Mouse (Mus musculus) embryo, embryonic 10.5 days (tissue): ENCODE data around the gene Rbm46.
A peak's percentile ranks its signal among the peaks of the same experiment; 100 is the strongest.

Experiments used
- DNase-seq: peaks from one replicate; pipeline ENCODE4 v3.0.0-alpha.2; 2015; ENCODE audit warnings: low spot score

Rbm46 gene

DNA sequence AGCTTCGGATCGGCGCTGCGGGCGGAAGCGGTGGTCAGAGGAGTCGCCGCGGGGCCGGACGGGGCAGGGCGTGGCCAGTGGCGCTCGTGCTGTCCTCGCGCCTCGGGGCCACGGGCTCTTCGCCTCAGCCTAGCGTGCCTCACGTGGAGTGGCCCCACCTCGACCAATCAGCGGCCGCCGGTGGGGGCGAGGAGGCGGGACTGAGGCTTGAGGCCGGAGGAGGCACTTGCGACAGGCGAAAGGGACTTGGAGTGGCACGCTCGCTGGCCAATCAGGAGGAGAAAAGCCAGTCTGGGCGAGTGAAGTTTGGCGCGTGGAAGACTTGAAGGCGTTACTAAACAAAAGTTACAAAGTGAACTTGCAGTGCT is at the start of gene Rbm46:
Gene Rbm46, minus strand, starts transcription at position 112 of the 368 bp plus-strand sequence.
- DNase-seq = peak; percentile 80

DNA sequence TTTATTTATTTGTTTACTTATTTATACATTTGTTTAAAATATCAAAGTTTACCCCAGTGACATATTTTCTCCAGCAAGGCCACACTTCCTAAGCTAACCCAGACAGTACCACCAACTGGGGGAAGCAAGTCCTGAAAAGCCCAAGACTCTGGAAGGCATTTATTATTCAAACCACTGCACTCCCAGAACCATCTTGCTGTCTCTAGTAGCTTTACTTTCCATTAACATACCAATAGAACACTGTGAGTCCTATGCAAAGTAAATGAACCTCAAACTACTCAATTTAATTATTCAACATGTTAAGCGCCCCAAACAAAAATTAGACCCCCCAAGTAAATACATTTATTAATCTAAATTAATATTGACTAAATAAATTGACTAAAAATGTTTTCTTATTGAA is 39.3 kb upstream of the Rbm46 start:
- DNase-seq = no peak

DNA sequence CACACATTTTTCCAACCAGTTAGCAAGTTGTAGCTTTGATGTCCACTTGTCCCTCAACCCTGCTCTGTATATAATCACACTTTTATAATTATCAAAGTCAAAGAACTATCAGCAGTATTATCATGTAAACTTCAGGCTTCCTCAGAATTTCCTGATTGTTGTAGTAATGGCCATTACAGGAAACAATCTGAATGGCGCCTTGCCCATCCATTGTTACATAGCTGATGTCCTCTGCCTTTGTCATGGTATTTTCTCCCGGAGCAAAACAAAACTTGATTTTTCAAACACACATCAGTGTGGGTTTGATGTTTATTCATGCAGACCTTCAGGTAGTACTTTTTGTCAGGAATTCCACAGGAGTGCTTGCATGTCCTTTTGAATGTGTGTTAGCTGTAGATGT is 32.4 kb upstream of the Rbm46 start:
- DNase-seq = no peak

DNA sequence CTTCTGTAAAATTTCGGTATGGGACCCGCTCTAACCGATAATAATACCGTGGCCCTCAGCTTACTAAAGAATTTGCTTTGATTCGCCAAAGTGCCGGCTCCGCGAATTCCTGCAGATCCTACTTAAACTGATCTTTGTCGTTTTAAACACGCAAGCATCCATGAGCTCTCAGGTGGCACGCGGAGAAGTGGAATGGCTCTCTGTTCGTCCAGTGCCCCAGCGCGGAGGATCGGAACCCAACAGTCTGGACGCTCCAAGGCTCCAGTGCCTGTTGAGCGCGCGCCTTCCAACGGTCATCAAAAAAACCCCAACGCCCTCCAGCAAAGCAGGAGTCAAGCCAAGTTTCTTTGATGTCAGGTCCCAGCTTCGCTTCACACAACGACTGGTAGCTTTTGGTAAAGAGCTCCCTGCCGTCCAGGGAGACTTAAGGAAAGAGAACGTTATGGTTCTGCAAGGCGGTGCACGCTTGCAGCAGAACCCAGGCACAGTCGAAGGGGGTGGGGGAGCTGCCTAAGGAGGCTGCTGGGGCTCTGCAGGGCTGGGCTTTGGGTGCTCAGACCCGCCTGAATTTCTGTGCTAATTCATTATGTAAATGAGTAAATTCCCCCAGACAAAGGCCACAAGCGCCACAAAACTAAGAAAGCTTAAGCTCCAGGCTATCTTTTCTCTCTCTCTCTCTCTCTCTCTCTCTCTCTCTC is 28.1 kb upstream of the Rbm46 start:
- DNase-seq = peak; percentile 47

- DNase-seq = peak; percentile 43
These were observed 27.4 kb upstream of the Rbm46 start, which contains the start of gene Lrat for GRCm38 (mm10) chr3:82903613-82904205. Gene Lrat, minus strand, starts transcription at chr3:82903973.

DNA sequence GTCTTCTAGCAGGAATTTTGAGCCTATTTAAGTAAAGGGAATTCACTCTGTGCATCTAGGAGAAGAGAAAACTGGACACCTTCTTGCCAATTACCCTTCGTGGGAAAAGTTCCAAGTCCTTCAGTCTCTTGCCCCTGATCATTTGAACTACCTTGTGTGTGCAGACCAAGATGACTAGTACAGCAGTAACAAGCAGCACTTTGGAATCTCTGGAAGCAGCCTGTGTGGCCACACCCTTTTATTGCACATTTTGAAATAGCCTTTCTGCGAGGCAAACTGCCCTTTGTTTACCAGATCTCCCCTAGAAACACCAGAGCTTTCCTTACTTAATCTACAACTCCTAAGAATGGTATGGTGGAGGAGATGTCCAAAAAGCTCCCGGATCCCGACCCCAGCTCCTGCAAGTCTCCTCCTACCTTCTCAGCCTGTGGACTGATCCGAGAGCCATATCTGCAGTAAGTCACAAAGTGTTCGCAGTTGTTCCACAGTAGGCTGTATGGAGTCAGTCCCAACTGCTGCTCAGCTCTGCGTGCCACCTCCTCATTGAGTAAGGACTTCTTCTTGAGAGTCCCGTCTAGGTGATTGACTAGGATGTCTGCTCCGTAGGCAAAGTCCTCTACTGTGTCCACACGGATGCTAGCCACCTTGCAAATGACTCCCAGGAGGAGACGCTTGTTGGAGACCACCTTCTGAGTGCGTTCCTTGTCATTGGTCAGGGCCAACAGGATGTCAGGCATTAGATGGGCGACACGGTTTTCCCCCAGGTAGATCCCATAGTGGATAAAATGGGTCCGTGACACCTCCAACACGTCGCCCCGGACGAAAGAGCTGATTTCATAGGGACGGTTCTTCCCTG is 26.7 kb upstream of the Rbm46 start:
- DNase-seq = peak; percentile 10

DNA sequence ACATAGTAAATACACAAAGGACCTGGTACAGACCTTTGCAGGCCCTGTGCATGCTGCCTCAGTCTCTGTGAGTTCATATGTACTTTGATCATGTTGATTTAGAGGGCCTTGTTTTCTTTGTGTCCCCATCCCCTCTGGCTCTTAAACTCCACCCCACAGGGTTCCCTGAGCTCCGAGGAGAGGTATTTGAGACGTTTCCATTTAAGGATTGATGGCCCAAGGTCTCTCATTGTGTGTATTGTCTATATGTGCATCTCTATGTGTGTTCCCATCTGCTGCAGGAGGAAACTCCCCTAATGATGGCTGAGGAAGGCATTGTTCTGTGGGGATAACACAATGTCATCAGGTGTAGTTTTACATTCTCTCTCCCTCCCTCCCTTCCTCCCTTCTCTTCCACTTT is 12.6 kb upstream of the Rbm46 start:
- no peak for DNase-seq

- DNase-seq = peak; percentile 86
These were observed 975 bp upstream of the Rbm46 start for GRCm38 (mm10) chr3:82877258-82877657.

DNA sequence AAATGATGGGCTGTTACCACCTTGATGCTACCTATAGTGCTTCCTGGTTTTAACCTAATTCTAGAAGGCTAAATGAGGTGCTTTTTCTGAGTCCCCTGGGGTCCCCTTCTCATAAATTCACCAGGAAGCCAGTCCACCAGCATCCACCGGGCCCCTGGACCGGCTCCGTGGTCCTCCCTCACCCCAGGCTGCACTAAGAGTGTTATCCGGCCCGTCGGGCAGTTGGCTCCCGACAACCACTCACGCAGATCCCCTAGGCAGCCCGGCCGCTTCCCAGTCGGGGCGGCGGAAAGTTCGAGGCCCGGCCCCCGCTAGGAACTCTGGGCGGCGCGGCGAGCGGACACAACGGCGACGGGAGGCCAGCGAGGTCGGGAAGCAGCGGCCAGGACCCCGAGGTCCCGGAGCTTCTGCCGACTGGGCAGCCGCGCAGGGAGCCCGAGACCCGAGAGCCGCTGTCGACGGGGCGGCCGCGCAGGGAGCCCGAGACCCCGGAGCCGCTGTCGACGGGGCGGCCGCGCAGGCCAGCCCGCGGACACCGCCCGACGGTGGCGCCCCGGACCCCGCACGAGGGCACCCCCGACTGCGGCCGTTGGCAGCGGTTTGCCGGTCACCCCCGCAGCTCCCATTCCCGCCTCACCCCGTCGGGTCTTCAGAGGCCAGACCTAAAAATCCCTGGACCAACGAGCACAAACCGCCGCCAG is 462 bp downstream of the Rbm46 start:
- peak; percentile 4 for DNase-seq

DNA sequence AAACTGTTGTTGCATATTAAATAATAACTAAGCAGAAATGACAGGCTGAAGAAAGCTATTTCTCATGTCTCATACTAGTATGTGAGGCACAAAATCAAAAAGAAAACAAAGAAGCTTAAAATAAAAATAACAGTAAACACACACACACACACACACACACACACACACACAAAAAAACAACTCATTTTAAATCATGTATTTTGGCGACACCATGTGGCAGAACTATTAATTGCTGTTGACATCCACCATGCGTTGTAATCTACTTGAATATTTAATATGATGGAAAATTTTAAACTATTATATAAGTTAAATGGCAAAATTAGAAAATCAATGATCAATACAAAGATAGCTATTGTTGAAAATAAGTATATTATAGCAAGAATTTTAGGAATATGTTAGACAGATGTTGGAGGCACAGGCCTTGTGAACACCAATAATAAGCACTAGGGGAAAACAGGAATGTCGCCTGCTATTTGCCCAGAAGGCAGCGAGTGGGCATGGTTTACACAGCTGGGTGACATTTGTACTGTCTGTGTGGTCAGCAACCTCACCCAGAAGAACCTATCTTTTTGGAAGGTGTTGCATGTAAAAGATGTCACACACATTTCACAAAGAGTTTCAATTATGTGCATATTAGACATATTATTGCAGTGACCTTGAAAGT is 18.7 kb downstream of the Rbm46 start:
- DNase-seq = peak; percentile 71

DNA sequence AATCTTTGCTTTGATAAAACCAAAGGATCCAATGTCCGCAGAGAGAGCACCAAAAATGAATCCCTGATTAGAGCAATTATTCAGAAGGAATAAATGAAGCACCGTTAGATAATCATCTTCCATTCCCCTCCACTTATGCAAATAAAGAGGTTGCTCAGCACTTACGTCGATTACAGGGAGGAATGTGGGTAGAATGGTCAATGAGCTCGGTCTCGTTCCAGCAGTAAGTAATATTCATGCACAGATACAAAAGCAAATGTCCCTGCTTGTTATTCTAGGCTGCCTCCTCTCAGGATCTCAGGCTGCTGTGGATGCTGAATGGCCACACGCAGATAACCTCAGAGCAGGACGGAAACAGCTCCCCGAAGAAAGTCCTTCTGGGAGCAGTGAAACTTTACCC is 51.1 kb downstream of the Rbm46 start:
- no peak for DNase-seq

DNA sequence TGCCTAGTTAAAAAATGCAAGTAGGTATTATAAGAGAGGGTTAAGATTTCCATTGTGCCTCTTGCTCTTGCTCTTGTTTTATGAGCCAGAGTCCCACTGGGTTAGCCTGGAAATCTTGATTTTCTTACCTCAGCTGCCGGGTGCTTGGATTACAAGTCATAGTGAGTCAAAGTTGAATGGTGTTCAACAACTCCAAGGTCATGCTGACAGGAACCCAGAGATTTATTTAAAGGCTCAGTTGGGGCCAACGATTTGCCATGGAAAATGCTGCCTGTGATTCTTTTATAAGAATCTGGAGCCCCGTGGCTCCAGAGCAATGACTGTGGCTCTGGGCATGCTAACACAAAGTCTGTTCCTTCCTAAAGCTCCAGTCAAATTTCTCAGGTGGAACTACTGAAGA is 64.4 kb downstream of the Rbm46 start:
- no peak for DNase-seq

DNA sequence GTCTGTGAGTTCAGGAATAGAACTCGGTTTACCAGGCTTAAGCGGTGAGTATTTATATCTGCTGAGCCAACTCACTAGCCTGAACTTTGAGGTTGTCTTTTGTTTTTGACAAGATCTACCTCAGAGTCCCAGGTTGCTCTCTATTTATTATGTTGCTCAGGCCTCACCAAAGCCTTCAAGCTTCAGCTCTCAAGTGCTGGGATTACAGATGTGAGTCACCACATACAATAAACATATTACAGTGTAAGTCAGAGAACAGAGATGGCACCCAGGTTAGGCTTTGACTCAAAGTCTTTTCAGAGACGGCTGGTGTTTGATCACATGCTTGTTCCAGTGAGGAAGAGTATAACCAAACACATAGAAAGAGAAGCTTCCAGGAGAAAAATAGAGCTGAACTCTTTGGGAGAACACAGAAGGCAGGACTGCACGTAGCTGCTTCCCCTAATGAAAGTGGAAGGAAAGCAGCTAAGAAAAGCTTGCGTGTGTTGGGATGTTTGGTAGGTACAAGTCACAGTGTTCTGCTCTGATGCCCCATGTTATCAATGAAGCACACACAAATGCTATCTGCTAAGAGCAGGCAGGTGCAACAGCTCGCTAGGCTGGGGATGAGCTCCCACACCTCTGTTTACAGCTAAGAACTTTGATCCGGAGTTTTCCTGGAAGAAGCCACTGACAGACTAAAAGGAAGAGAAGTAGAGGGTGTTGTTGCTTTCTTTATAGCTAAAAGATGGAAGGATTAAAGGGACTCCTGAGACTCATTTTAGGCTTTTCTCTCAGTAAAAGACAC is 65.8 kb downstream of the Rbm46 start:
- no peak for DNase-seq

DNA sequence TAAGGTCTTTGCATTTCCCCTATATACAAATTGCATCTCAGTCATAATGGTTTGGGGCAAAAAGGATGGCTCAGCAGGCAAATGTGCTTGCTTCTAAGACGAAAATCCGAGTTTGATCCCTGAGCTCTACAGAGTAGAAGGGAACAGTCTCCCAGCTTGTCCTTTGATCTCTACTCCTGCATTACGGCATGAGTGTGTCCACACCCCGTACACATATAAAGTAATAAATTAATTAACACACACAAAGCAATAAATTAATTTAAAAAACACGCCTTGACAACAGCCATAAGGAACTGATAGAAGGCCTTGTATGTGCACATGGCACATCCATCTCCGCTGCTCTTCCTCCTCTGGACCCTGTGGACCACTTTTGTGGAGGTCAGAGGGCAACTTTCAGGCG is 66.5 kb downstream of the Rbm46 start:
- no peak for DNase-seq

DNA sequence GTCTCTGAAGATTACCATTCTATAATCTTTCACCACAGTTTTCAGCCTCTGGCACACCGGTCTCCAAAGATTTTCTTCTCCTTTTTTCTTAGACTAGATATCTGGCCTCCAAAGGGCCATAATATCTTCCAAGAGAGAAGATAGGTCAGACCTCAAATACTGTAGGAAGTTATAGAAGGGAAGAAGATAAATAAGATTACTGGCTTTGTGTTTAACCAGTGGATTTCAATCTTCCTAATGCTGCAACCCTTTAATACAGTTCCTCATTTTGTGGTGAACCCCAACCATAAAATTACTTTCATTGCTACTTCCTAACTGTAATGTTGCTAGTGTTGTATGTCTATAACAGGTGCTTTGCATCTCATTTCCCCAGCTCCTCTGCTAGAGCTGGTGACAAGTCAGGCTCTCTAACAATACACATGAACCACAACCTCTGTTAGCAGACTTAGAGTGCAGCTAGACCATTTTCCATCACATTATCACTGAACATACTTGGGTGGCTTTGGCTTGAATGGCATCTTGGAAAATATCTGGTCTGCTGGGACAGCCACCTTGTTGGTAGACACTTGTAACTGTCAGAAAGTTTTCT is 67.9 kb downstream of the Rbm46 start:
- DNase-seq = no peak

DNA sequence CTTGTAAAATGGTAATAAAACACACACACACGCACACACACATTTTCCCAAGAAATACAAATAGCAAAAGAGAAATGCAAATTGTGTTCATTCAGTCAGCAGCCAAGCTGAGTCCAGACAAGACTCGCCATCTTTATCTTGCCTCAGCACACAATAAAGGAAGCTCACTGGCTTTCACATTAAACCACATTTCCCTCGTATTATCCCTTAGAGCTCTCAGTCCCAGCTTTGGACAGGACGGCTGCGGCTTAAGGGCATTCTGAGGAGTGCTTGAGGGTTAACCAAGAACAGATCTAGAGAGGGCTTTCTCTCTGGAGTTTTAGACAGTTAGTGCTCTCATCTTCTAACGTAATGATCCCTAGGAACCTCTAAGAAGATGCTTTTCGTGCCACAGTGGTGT is 71.0 kb downstream of the Rbm46 start:
- DNase-seq = no peak

GRCm38 (mm10) chr3:82800470-82800843 is 75.8 kb downstream of the Rbm46 start:
- DNase-seq = no peak

DNA sequence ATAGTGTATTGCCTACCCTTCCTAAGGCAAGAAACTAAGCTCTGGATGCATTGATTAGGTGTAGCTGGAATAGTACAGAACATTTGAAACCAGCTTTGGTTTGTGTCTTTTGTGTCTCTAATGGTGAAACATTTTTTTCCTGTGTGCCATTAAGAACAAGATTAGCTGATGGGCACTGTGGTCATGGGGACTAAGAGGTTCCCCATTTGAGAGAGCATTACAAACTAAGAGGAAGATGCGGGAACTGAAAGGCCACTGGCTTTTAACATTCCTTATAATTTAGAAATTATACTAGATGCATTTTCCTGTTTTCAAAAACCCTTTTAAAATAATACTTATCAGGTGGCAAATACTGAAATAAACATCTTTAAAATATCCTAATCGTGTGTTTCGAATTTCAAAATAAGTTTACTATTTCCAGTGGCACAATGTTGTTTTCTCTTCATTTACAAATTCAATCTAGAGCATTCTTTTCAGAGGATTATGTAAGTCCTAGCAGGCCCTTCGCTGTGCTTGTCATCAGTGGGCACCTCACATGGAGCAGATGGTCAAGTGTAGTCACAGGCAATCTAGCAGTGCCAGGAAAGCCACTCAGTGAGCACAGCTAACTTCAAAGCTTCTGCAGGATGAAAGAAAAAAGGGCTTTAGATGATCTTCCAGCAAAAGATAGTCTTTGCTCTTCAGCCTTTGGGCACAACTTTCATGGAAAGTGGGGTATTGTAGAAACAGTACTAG is 76.4 kb downstream of the Rbm46 start:
- no peak for DNase-seq

GRCm38 (mm10) chr3:82793656-82794055 is 82.6 kb downstream of the Rbm46 start:
- DNase-seq = no peak

DNA sequence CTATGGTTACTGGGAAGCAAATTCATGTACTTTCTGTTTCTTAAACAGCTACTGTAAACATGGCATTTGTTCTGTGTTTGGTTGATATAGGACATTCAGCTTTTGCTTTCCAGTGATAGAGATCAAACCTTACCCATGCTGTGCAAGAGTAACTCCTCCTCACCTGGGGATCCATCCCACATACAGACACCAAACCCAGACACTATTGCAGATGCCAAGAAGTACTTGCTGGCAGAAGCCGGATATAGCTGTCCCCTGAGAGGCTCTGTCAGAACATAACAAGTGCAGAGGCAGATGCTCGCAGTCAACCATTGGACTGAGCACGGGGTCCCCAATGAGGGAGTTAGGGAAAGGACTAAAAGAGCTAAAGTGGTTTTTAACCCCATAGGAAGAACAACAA is 84.6 kb downstream of the Rbm46 start:
- DNase-seq = no peak
